In the genomic region with DNA sequence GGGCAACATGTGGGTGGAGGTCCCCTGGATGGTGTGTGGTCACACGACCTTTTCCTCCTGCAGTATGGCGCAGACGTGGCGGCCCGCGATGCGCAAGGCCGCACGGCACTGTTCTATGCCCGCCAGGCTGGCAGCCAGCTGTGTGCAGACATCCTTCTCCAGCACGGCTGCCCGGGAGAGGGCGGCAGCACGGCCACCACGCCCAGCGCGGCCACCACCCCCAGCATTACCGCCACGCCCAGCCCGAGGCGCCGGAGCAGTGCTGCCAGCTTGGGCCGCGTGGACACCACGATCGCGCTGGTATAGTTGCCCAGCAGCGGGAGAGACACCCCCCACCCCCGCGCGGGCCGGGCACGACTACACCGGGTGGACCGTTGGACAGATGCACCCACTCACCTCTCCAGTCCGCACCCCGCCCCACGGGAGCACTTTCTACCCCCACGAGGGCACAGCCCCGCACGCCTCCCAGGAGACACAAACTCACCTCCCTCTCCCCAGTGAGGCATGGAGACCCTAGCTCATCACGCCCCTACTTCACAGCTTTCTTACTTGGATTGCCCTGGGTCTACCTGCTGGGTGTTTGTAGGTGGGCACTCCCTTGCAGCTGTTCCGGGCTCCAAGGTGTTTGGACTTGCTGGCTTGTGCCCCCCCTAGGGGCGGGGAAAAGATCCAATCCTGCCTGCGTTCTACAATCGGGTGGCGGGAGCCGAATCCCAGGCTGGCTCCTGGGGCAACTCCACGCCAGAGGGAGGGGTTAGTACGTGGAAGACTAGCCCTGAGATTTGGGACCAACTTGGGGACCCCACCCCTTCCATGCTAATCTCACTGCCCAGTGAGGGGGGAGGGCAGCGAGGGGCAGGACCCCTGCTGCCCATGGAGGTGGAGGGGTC, we compare ENCODE assay signal across 8 mouse cellular contexts. TPM values are rescaled to one million over a fixed set of nuclear protein-coding genes. Genes with fewer than 3 reads are reported as not detected.
DNase-seq lines count a peak whose midpoint lies in the region; ATAC-seq and TF ChIP-seq lines count a peak whose summit lies in the region.

No protein-coding gene starts in this region.

- DNase-seq in heart, adult 11 months, result peak; percentile 93
- DNase-seq in heart, adult 9 months (ENCODE audit: low spot score in 2 of 2), result no peak
- DNase-seq in G1E (ENCODE audit: low spot score), result no peak
- DNase-seq in forebrain, embryonic 11.5 days (ENCODE audit: low spot score), result peak; percentile 66
- DNase-seq in kidney, postnatal 10 days, result peak; percentile 38
- no peak for DNase-seq in midbrain, embryonic 11.5 days (ENCODE audit: low spot score, missing footprints)
- no peak for DNase-seq in thymus, postnatal 14 days
- DNase-seq in c-Kit-positive CD71-positive TER-119-positive erythroid progenitor cells, embryonic 14.5 days (ENCODE audit: low spot score), result no peak

- H3K9ac ChIP-seq in forebrain, embryonic 11.5 days (ENCODE audit: low read length), result no peak overlapping the region
- no peak overlapping the region for H3K9ac ChIP-seq in midbrain, embryonic 11.5 days (ENCODE audit: low read length)

- H3K36me3 ChIP-seq in G1E (replicated peaks), result peaks cover 36% of the 10 kb centered on the region
- H3K36me3 ChIP-seq in forebrain, embryonic 11.5 days (ENCODE audit: control insufficient read depth, insufficient read depth, low read length), result no peaks in the 10 kb centered on the region; the same call in 1 of the 2 replicates
- no peaks in the 10 kb centered on the region; the same call in 1 of the 2 replicates for H3K36me3 ChIP-seq in midbrain, embryonic 11.5 days (ENCODE audit: control insufficient read depth, insufficient read depth, low read length)

- TF ChIP-seq CTCF in G1E (IDR thresholded peaks at IDR 0.05; ENCODE audit: low read depth, low read length), result no peak

- H3K4me3 ChIP-seq in G1E (ENCODE audit: low read depth, low read length), result peak overlapping the region; percentile 59
- peak overlapping the region; percentile 16; the same call in 1 of the 2 replicates for H3K4me3 ChIP-seq in forebrain, embryonic 11.5 days (ENCODE audit: low read depth, low read length)
- 0 out of 2 replicates have a peak overlapping the region, but pooled peaks have one; percentile 13 for H3K4me3 ChIP-seq in midbrain, embryonic 11.5 days (ENCODE audit: low read depth, low read length)

- peaks cover 19% of the 10 kb centered on the region for H3K4me1 ChIP-seq in G1E (ENCODE audit: insufficient read depth, low read depth, low read length)
- peaks cover 10% of the 10 kb centered on the region for H3K4me1 ChIP-seq in forebrain, embryonic 11.5 days (replicated peaks; ENCODE audit: control insufficient read depth, insufficient read depth, low read length)
- peaks cover 8% of the 10 kb centered on the region for H3K4me1 ChIP-seq in midbrain, embryonic 11.5 days (ENCODE audit: control insufficient read depth, insufficient read depth, low read length)

- peak overlapping the region; percentile 38 for H3K4me2 ChIP-seq in forebrain, embryonic 11.5 days (ENCODE audit: low read depth, low read length, severe bottlenecking)
- H3K4me2 ChIP-seq in midbrain, embryonic 11.5 days, result peak overlapping the region; percentile 23

- no peak overlapping the region for H3K27ac ChIP-seq in forebrain, embryonic 11.5 days (ENCODE audit: low read depth, low read length)
- H3K27ac ChIP-seq in midbrain, embryonic 11.5 days (ENCODE audit: low read depth, low read length), result no peak overlapping the region

- no peak for ATAC-seq in G1E (ENCODE audit: extremely low read depth, insufficient number of reproducible peaks, low FRiP score, poor library complexity, severe bottlenecking)
- peak; percentile 51; the same call in 1 of the 2 replicates for ATAC-seq in forebrain, embryonic 11.5 days (replicated peaks; ENCODE audit: low FRiP score)
- ATAC-seq in midbrain, embryonic 11.5 days (ENCODE audit: low FRiP score), result peak; percentile 23; the same call in 1 of the 2 replicates

- H3K9me3 ChIP-seq in G1E (replicated peaks), result peaks cover 5% of the 10 kb centered on the region
- H3K9me3 ChIP-seq in forebrain, embryonic 11.5 days (ENCODE audit: control insufficient read depth, low read length), result no peaks in the 10 kb centered on the region
- H3K9me3 ChIP-seq in midbrain, embryonic 11.5 days (ENCODE audit: control insufficient read depth, low read length), result no peaks in the 10 kb centered on the region

- WGBS in forebrain, embryonic 11.5 days, result 6% methylated on average over 51 of the region's 51 CpGs
- 8% methylated on average over 50 of the region's 51 CpGs for WGBS in midbrain, embryonic 11.5 days

- H3K27me3 ChIP-seq in G1E (ENCODE audit: insufficient read depth, low read length), result peaks cover 47% of the 10 kb centered on the region
- H3K27me3 ChIP-seq in forebrain, embryonic 11.5 days (ENCODE audit: control insufficient read depth, insufficient read depth, low read length), result peaks cover 38% of the 10 kb centered on the region
- peaks cover 40% of the 10 kb centered on the region for H3K27me3 ChIP-seq in midbrain, embryonic 11.5 days (ENCODE audit: control insufficient read depth, insufficient read depth, low read length)

RNA-seq across cellular contexts. Expression of gene Agap2, which starts 16.7 kb away (rescaled TPM):
- total RNA-seq in G1E (2014; fragmentation: Nextera tagmentation) (0.15 and 1.3 TPM in 2 replicates), G1E (2017) (under 0.01 and 1.1 TPM in 2 replicates)
- polyA plus RNA-seq in G1E (2012), result 0.07 and 0.26 TPM in 2 replicates
- polyA plus RNA-seq in forebrain, embryonic 11.5 days (2014; fragmentation: Nextera tagmentation; extraction: Ambion mirVana), result 0.47 and 0.64 TPM in 2 replicates
- 0.66 and 0.89 TPM in 2 replicates for polyA plus RNA-seq in midbrain, embryonic 11.5 days (2014; fragmentation: Nextera tagmentation; extraction: Ambion mirVana)

RNA-seq across cellular contexts. Expression of gene Tspan31, which starts 21.7 kb away (rescaled TPM):
- total RNA-seq in G1E (2014; fragmentation: Nextera tagmentation) (163 and 186 TPM in 2 replicates), G1E (2017) (73.6 and 83.9 TPM in 2 replicates)
- 30.3 and 41.8 TPM in 2 replicates for polyA plus RNA-seq in G1E (2012)
- polyA plus RNA-seq in forebrain, embryonic 11.5 days (2014; fragmentation: Nextera tagmentation; extraction: Ambion mirVana), result 144 and 159 TPM in 2 replicates
- 98.6 and 117 TPM in 2 replicates for polyA plus RNA-seq in midbrain, embryonic 11.5 days (2014; fragmentation: Nextera tagmentation; extraction: Ambion mirVana)

RNA-seq across cellular contexts. Expression of gene Cdk4, which starts 28.4 kb away (rescaled TPM):
- 532 and 608 TPM in 2 replicates for total RNA-seq in G1E (2014; fragmentation: Nextera tagmentation)
- 648 and 675 TPM in 2 replicates for total RNA-seq in G1E (2017)
- polyA plus RNA-seq in G1E (2012), result 1,726 and 1,826 TPM in 2 replicates
- 2,945 and 3,022 TPM in 2 replicates for polyA plus RNA-seq in forebrain, embryonic 11.5 days (2014; fragmentation: Nextera tagmentation; extraction: Ambion mirVana)
- polyA plus RNA-seq in midbrain, embryonic 11.5 days (2014; fragmentation: Nextera tagmentation; extraction: Ambion mirVana), result 2,818 and 2,848 TPM in 2 replicates

RNA-seq across cellular contexts. Expression of gene Os9, which starts 29.2 kb away (rescaled TPM):
- total RNA-seq in G1E (2014; fragmentation: Nextera tagmentation) (47.9 and 55.4 TPM in 2 replicates), G1E (2017) (95.7 and 99.7 TPM in 2 replicates)
- 110 and 126 TPM in 2 replicates for polyA plus RNA-seq in G1E (2012)
- polyA plus RNA-seq in forebrain, embryonic 11.5 days (2014; fragmentation: Nextera tagmentation; extraction: Ambion mirVana), result 51.1 and 57.9 TPM in 2 replicates
- polyA plus RNA-seq in midbrain, embryonic 11.5 days (2014; fragmentation: Nextera tagmentation; extraction: Ambion mirVana), result 43.1 and 49.7 TPM in 2 replicates

RNA-seq across cellular contexts. Expression of gene March9, which starts 31.8 kb away (rescaled TPM):
- 0.68 and 1.1 TPM in 2 replicates for total RNA-seq in G1E (2014; fragmentation: Nextera tagmentation)
- total RNA-seq in G1E (2017), result 1.2 and 1.3 TPM in 2 replicates
- polyA plus RNA-seq in G1E (2012), result 0.63 and 0.88 TPM in 2 replicates
- polyA plus RNA-seq in forebrain, embryonic 11.5 days (2014; fragmentation: Nextera tagmentation; extraction: Ambion mirVana), result 2.7 and 3.7 TPM in 2 replicates
- polyA plus RNA-seq in midbrain, embryonic 11.5 days (2014; fragmentation: Nextera tagmentation; extraction: Ambion mirVana), result 3.2 and 3.7 TPM in 2 replicates

Comparison
In these comparisons a context has a peak if more than half of its experiments do, and no peak if none do; other contexts are left out.
1. DNase-seq: peak in heart, adult 11 months (single experiment), forebrain, embryonic 11.5 days (single experiment) and kidney, postnatal 10 days (single experiment); none in heart, adult 9 months (0 of 2), G1E (single experiment), midbrain, embryonic 11.5 days (single experiment), thymus, postnatal 14 days (single experiment) and c-Kit-positive CD71-positive TER-119-positive erythroid progenitor cells, embryonic 14.5 days (single experiment).
2. Peak in every context shown above with its lines, with median percentiles within 50 percentile points of each other: H3K4me3 ChIP-seq.